Comparison of ENCODE assay signal across 10 mouse cellular contexts in the genomic region with DNA sequence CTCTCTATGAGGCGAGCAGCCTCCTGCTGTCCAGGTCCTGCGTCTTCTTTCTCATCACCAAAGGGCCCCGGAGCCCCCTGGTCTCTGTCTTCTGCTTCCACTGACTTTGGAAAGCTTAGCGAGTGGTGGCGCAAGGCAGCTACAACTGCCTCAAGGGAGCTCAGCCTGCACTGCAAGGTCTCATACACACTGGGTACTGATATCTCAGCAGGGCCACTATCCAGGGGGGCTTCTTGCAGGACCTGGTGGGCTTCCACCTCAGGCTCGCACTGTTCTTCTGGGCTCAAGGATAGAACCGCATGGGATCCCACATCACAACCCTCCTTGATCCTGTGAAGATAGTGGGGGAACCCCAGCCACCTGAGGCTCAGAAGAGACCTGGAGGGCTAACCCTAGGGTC. TPM values are rescaled to one million over a fixed set of nuclear protein-coding genes. Genes with fewer than 3 reads are reported as not detected.
DNase-seq lines count a peak whose midpoint lies in the region; ATAC-seq and TF ChIP-seq lines count a peak whose summit lies in the region.
"Had no signal": no experiment of that assay in that cellular context is flagged by ENCODE, and none has a peak within 500 bp of the region (broad histone marks: within the 10 kb centered on the region; RNA-seq: fewer than 3 reads in every experiment).

No protein-coding gene starts in this region.

- no peak for TF ChIP-seq EP300 in liver, embryonic 14.5 days (IDR thresholded peaks at IDR 0.05; ENCODE audit: low read depth)

- no peak overlapping the region for H3K27ac ChIP-seq in lung, embryonic 14.5 days (ENCODE audit: low read depth)
- H3K27ac ChIP-seq in liver, embryonic 14.5 days: no peak overlapping the region

- H3K9me3 ChIP-seq in lung, embryonic 14.5 days (ENCODE audit: low read depth, low read length): no peaks in the 10 kb centered on the region
- no peaks in the 10 kb centered on the region for H3K9me3 ChIP-seq in liver, embryonic 14.5 days (ENCODE audit: control insufficient read depth, low read length)

- peaks cover 7% of the 10 kb centered on the region for H3K36me3 ChIP-seq in lung, embryonic 14.5 days (ENCODE audit: insufficient read depth)
- peaks cover 2% of the 10 kb centered on the region; the same call in 1 of the 2 replicates for H3K36me3 ChIP-seq in liver, embryonic 14.5 days (replicated peaks; ENCODE audit: control insufficient read depth, insufficient read depth, low read depth)

- H3K4me3 ChIP-seq in lung, embryonic 14.5 days (ENCODE audit: low read depth, low read length): peak overlapping the region; percentile 18
- H3K4me3 ChIP-seq in liver, embryonic 14.5 days (ENCODE audit: insufficient read depth in 1 of 2, low read depth in 2 of 2, low read length in 2 of 2): no peak overlapping the region
- H3K4me3 ChIP-seq: megakaryocyte, embryonic 14.5 days had no signal

- peak overlapping the region; percentile 93 for H3K4me2 ChIP-seq in lung, embryonic 14.5 days
- H3K4me2 ChIP-seq in liver, embryonic 14.5 days (ENCODE audit: low read depth): peak overlapping the region; percentile 8; the same call in 1 of the 2 replicates

- TF ChIP-seq CTCF in lung, embryonic 14.5 days (IDR thresholded peaks at IDR 0.05; ENCODE audit: low read depth): no peak
- no peak for TF ChIP-seq CTCF in liver, embryonic 14.5 days (IDR thresholded peaks at IDR 0.05; ENCODE audit: low read depth)

- no peaks in the 10 kb centered on the region for H3K27me3 ChIP-seq in lung, embryonic 14.5 days (ENCODE audit: insufficient read depth, low read length)
- no peaks in the 10 kb centered on the region for H3K27me3 ChIP-seq in liver, embryonic 14.5 days (ENCODE audit: control insufficient read depth, insufficient read depth, low read length)
- H3K27me3 ChIP-seq: CH12.LX had no signal

- 75% methylated on average over 7 of the region's 7 CpGs for WGBS in lung, embryonic 14.5 days
- 67% methylated on average over 7 of the region's 7 CpGs for WGBS in liver, embryonic 14.5 days (ENCODE audit: insufficient replicate concordance)

- H3K9ac ChIP-seq in lung, embryonic 14.5 days: peak overlapping the region; percentile 9; the same call in 1 of the 2 replicates
- no peak overlapping the region for H3K9ac ChIP-seq in liver, embryonic 14.5 days (replicated peaks)

- intact Hi-C loops in heart, postnatal 36 days (cut with DNase I): no loop called here

- DNase-seq in heart, adult 11 months: peak; percentile 93
- no peak for DNase-seq in heart, adult 9 months (ENCODE audit: low spot score in 2 of 2)
- DNase-seq in lung, embryonic 14.5 days: no peak
- DNase-seq in lung, postnatal 25 days (ENCODE audit: low spot score): no peak
- DNase-seq in heart, postnatal 36 days: peak; percentile 8 to 19
- DNase-seq in liver, embryonic 14.5 days (ENCODE audit: low read depth in 3 of 3, low spot score in 3 of 3): no peak
- DNase-seq in embryo, embryonic 10.5 days (ENCODE audit: low spot score): no peak
- no peak for DNase-seq in cerebellum, adult 8-10 months

- H3K4me1 ChIP-seq in lung, embryonic 14.5 days (ENCODE audit: insufficient read depth): peaks cover 7% of the 10 kb centered on the region
- peaks cover 6 to 11% of the 10 kb centered on the region in 2 experiments for H3K4me1 ChIP-seq in liver, embryonic 14.5 days (replicated peaks; ENCODE audit: control insufficient read depth in 2 of 2, insufficient read depth in 2 of 2, low read length in 1 of 2)

- ATAC-seq in lung, embryonic 14.5 days (ENCODE audit: insufficient read depth): no peak
- ATAC-seq in liver, embryonic 14.5 days (ENCODE audit: insufficient read depth): no peak

RNA-seq across cellular contexts. Expression of gene Ushbp1, which starts 1.1 kb away (rescaled TPM):
- 20.5 and 20.6 TPM in 2 replicates for polyA plus RNA-seq in lung, embryonic 14.5 days (2014; fragmentation: Nextera tagmentation; extraction: Ambion mirVana)
- 10 to 100 TPM; 28.0 to 30.4 TPM for total RNA-seq in heart, postnatal 36 days (2021)
- polyA plus RNA-seq in liver, embryonic 14.5 days (2012; rRNA removed): 3.1 and 3.5 TPM in 2 replicates
- polyA plus RNA-seq in liver, embryonic 14.5 days (2014; fragmentation: Nextera tagmentation; extraction: Ambion mirVana): 1.5 and 1.9 TPM in 2 replicates
- total RNA-seq: CH12.LX had no signal

RNA-seq across cellular contexts. Expression of gene Babam1, which starts 2.2 kb away (rescaled TPM):
- 108 and 114 TPM in 2 replicates for polyA plus RNA-seq in lung, embryonic 14.5 days (2014; fragmentation: Nextera tagmentation; extraction: Ambion mirVana)
- total RNA-seq in heart, postnatal 36 days (2021): 10 to 100 TPM; 61.2 to 67.1 TPM
- polyA plus RNA-seq in liver, embryonic 14.5 days (2012; rRNA removed): 53.6 and 61.2 TPM in 2 replicates
- polyA plus RNA-seq in liver, embryonic 14.5 days (2014; fragmentation: Nextera tagmentation; extraction: Ambion mirVana): 50.6 and 52.3 TPM in 2 replicates

RNA-seq across cellular contexts. Expression of gene Ankle1, which starts 11.3 kb away (rescaled TPM):
- 32.2 and 38.0 TPM in 2 replicates for polyA plus RNA-seq in lung, embryonic 14.5 days (2014; fragmentation: Nextera tagmentation; extraction: Ambion mirVana)
- total RNA-seq in heart, postnatal 36 days (2021): under 1 TPM; 0.19 to 0.39 TPM
- polyA plus RNA-seq in liver, embryonic 14.5 days (2012; rRNA removed): 52.5 and 58.0 TPM in 2 replicates
- 17.8 and 19.0 TPM in 2 replicates for polyA plus RNA-seq in liver, embryonic 14.5 days (2014; fragmentation: Nextera tagmentation; extraction: Ambion mirVana)

RNA-seq across cellular contexts. Expression of gene Nr2f6, which starts 12.7 kb away (rescaled TPM):
- polyA plus RNA-seq in lung, embryonic 14.5 days (2014; fragmentation: Nextera tagmentation; extraction: Ambion mirVana): 94.7 and 102 TPM in 2 replicates
- total RNA-seq in heart, postnatal 36 days (2021): 10 to 100 TPM; 47.6 to 53.6 TPM
- polyA plus RNA-seq in liver, embryonic 14.5 days (2012; rRNA removed): 20.8 and 23.4 TPM in 2 replicates
- polyA plus RNA-seq in liver, embryonic 14.5 days (2014; fragmentation: Nextera tagmentation; extraction: Ambion mirVana): 19.1 and 22.4 TPM in 2 replicates

RNA-seq across cellular contexts. Expression of gene Ocel1, which starts 23.4 kb away (rescaled TPM):
- 4.0 and 5.0 TPM in 2 replicates for polyA plus RNA-seq in lung, embryonic 14.5 days (2014; fragmentation: Nextera tagmentation; extraction: Ambion mirVana)
- 10 to 100 TPM; 11.1 to 14.9 TPM for total RNA-seq in heart, postnatal 36 days (2021)
- 2.8 and 3.1 TPM in 2 replicates for polyA plus RNA-seq in liver, embryonic 14.5 days (2012; rRNA removed)
- polyA plus RNA-seq in liver, embryonic 14.5 days (2014; fragmentation: Nextera tagmentation; extraction: Ambion mirVana): 1.9 and 2.8 TPM in 2 replicates

Comparison
In these comparisons a context has a peak if more than half of its experiments do, and no peak if none do; other contexts are left out.
1. DNase-seq: peak in heart, adult 11 months (single experiment) and heart, postnatal 36 days (2 of 2); none in heart, adult 9 months (0 of 2), lung, embryonic 14.5 days (single experiment), lung, postnatal 25 days (single experiment), liver, embryonic 14.5 days (0 of 3), embryo, embryonic 10.5 days (single experiment) and cerebellum, adult 8-10 months (single experiment).